Mouse (Mus musculus) gastrocnemius, postnatal 25 days (tissue): ENCODE results near the gene Sulf2. TPM values are rescaled to one million over a fixed set of nuclear protein-coding genes. Genes with fewer than 3 reads are reported as not detected.

Experiments
- DNase-seq: peaks from one replicate; pipeline ENCODE4 v3.0.0; 2022
- total RNA-seq, 2 experiments: library from RNA; stranded (reverse); gene quantifications; 1 replicate in 1 of 2; 2 replicates in 1 of 2; pipeline ENCODE4 v1.2.3; 2021

The Sulf2 gene
- total RNA-seq, 2 experiments from 2014 or later: 11.1 to 19.3 TPM

- no peak for DNase-seq
Measured at GRCm38 (mm10) chr2:166054002-166054539, 101.4 kb downstream of the Sulf2 start.

GRCm38 (mm10) chr2:166051966-166052365 lies 103.5 kb downstream of the Sulf2 start:
- DNase-seq: no peak

GRCm38 (mm10) chr2:166051421-166051820 lies 104.0 kb downstream of the Sulf2 start:
- DNase-seq: no peak

GRCm38 (mm10) chr2:166048852-166049251 lies 106.6 kb downstream of the Sulf2 start:
- no peak for DNase-seq

- DNase-seq: no peak
Measured at GRCm38 (mm10) chr2:166047931-166048330, 107.5 kb downstream of the Sulf2 start.

- DNase-seq: no peak
Measured at GRCm38 (mm10) chr2:166045549-166046501, 109.6 kb downstream of the Sulf2 start.

- DNase-seq: no peak
Measured at GRCm38 (mm10) chr2:166045006-166045405, 110.5 kb downstream of the Sulf2 start.

GRCm38 (mm10) chr2:166042542-166042941 lies 112.9 kb downstream of the Sulf2 start:
- no peak for DNase-seq

- no peak for DNase-seq
Measured at GRCm38 (mm10) chr2:166039681-166040080, 115.8 kb downstream of the Sulf2 start.

- DNase-seq: peak; percentile 45
Measured at GRCm38 (mm10) chr2:166035725-166036124, 119.7 kb downstream of the Sulf2 start.

- DNase-seq: no peak
Measured at GRCm38 (mm10) chr2:166034967-166035490, 120.4 kb downstream of the Sulf2 start.

GRCm38 (mm10) chr2:166032628-166033027 lies 122.8 kb downstream of the Sulf2 start:
- no peak for DNase-seq

GRCm38 (mm10) chr2:166031120-166031929 lies 124.1 kb downstream of the Sulf2 start:
- DNase-seq: peak; percentile 77

- peak; percentile 28 for DNase-seq
Measured at GRCm38 (mm10) chr2:166030256-166030995, 125.0 kb downstream of the Sulf2 start.

- DNase-seq: no peak
Measured at GRCm38 (mm10) chr2:166029232-166029631, 126.2 kb downstream of the Sulf2 start.

- no peak for DNase-seq
Measured at GRCm38 (mm10) chr2:166027834-166028233, 127.6 kb downstream of the Sulf2 start.

GRCm38 (mm10) chr2:166025943-166026342 lies 129.5 kb downstream of the Sulf2 start:
- no peak for DNase-seq

- DNase-seq: no peak
Measured at GRCm38 (mm10) chr2:166024621-166025020, 130.8 kb downstream of the Sulf2 start.

- no peak for DNase-seq
Measured at GRCm38 (mm10) chr2:166024079-166024478, 131.4 kb downstream of the Sulf2 start.
